Mouse (Mus musculus) limb, embryonic 11.5 days (tissue): Measurements from ENCODE around the gene Casr. TPM values are rescaled to one million over a fixed set of nuclear protein-coding genes. Genes with fewer than 3 reads are reported as not detected.

Experiments
- ATAC-seq: fragments of 200-750 bp; cut with Nextera tagmentation; 2 replicates; pipeline ENCODE4 v1.8.0; 2017; ENCODE audit warnings: low read depth; ENCODE audit not compliant: insufficient number of reproducible peaks, low FRiP score, low TSS enrichment
- DNase-seq: peaks from one replicate; pipeline ENCODE4 v3.0.0-alpha.2; 2015; ENCODE audit warnings: low spot score
- H3K27ac ChIP-seq: fragments of 300-500 bp; sonication (generic); replicated peaks from 2 replicates; pipeline ENCODE4 v1.5.1; 2014; ENCODE audit warnings: low read depth, mild to moderate bottlenecking, low read length
- H3K27me3 ChIP-seq: fragments of 300-500 bp; sonication (generic); 2 replicates; pipeline ENCODE4 v1.6.1; 2014; ENCODE audit warnings: mild to moderate bottlenecking, low read length, mixed read lengths; ENCODE audit not compliant: control insufficient read depth, insufficient read depth
- H3K36me3 ChIP-seq: fragments of 300-500 bp; sonication (generic); 2 replicates; pipeline ENCODE4 v1.6.1; 2014; ENCODE audit warnings: mild to moderate bottlenecking, low read length, moderate library complexity, mixed read lengths; ENCODE audit not compliant: control insufficient read depth, insufficient read depth
- H3K4me1 ChIP-seq: fragments of 300-500 bp; sonication (generic); 2 replicates; pipeline ENCODE4 v1.6.1; 2014; ENCODE audit warnings: low read length, mixed read lengths; ENCODE audit not compliant: control insufficient read depth, insufficient read depth
- H3K4me2 ChIP-seq: fragments of 300-500 bp; sonication (generic); 2 replicates; pipeline ENCODE4 v1.6.1; 2014; ENCODE audit warnings: low read depth, mild to moderate bottlenecking, moderate library complexity; ENCODE audit not compliant: severe bottlenecking
- H3K4me3 ChIP-seq: fragments of 300-500 bp; sonication (generic); 2 replicates; pipeline ENCODE4 v1.5.1; 2014; ENCODE audit warnings: low read depth, low read length
- H3K9ac ChIP-seq: fragments of 300-500 bp; sonication (generic); 2 replicates; pipeline ENCODE4 v1.6.1; 2014; ENCODE audit warnings: mild to moderate bottlenecking, low read length
- H3K9me3 ChIP-seq: fragments of 300-500 bp; sonication (generic); 2 replicates; pipeline ENCODE4 v1.6.1; 2016; ENCODE audit warnings: low read length; ENCODE audit not compliant: control insufficient read depth
- WGBS: fragments of 180-500 bp; shearing (Covaris S2); extraction: QIAGEN DNeasy Blood & Tissue Kit; methylation state at CpG from one replicate; pipeline ENCODE4 v1.1.7; 2014; 5-methylcytosine and 5-hydroxymethylcytosine counted together
- polyA plus RNA-seq: library from polyadenylated mRNA; unstranded; fragments of >200 nt; fragmentation: Nextera tagmentation; extraction: Ambion mirVana; gene quantifications from 2 replicates; pipeline ENCODE4 v1.2.1, GENCODE M21; 2014

The Casr gene
- polyA plus RNA-seq, 1 experiment from 2014 or later: 0.28 TPM

DNA sequence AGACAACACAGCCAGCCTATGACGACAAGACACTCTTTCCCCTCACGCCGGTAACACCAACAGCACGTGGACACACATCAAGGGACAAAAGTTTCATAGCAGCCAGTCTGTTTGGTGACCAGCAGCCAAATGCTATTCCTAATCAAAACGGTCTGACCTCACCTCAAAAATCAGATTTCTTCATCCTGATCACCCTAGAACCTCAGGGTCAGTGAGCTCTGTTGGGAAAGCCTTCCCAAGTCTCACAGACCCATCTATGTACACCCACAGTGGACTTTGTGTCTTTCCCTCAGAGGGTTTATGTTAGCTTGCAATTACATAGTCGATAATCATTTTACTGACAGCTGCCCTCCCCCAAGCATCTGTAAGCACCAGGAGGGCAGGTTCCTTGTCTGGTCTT lies 2.4 kb downstream of the Casr start:
- Histone ChIP-seq H3K4me2 (no peak overlapping the region), H3K27me3 (peaks cover 15% of the 10 kb centered on the region), H3K4me3 (no peak overlapping the region), H3K9ac (no peak overlapping the region), H3K4me1 (0 out of 2 replicates have a peak, but pooled peaks cover 6% of the 10 kb centered on the region), H3K27ac (no peak overlapping the region), H3K36me3 (no peaks in the 10 kb centered on the region), H3K9me3 (no peaks in the 10 kb centered on the region)
- WGBS: 91% methylated on average over 6 of the region's 6 CpGs
- DNase-seq (no peak), ATAC-seq (no peak)

DNA sequence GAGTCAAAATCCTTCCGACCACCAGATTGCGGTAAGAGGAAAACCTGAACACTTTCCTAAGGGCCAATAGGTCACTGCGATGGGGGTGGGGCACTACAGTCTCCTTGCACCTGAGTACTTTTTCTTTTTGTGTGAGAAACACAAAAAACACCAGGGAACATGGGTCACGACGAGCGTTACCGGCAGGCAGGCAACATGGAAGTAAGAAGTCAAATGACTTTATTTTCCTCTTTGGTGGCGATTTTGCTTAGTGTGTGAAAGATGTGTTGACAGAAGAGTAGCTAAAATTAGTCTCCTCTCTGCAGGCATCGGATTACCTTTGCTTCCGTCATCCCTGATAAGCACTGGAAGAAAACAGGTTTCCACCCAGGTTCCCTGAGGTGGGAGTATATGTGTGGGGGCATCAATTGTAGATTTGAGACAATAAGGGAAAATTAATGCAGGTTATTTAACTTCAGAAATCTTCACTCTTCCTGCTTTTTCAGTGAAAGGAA lies 6.2 kb downstream of the Casr start:
- H3K9ac ChIP-seq: no peak overlapping the region
- no peak overlapping the region for H3K27ac ChIP-seq
- DNase-seq: no peak
- no peak overlapping the region for H3K4me3 ChIP-seq
- WGBS: 77% methylated on average over 10 of the region's 10 CpGs
- H3K36me3 ChIP-seq: no peaks in the 10 kb centered on the region
- ATAC-seq: no peak
- H3K4me1 ChIP-seq: no peaks in the 10 kb centered on the region
- H3K4me2 ChIP-seq: no peak overlapping the region
- H3K9me3 ChIP-seq: no peaks in the 10 kb centered on the region
- H3K27me3 ChIP-seq: 0 out of 2 replicates have a peak, but pooled peaks cover 2% of the 10 kb centered on the region

DNA sequence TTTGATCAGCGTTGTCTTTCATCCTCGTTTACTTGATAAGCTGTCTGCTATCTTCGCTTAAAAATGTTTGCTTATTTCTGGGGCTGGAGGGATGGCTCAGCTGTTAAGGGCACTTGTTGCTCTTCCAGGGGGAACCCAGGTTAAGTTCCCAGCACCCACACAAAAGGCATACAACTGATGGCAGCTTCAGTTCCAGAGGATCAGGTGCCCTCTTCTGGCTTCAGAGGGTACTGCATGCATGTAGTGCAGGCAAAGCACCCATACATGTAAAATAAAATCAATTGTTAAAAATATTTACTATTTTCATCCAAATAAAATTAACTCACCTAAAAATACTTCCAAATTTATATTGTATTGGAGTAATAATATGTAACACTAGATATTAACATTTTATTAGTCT lies 8.3 kb downstream of the Casr start:
- Histone ChIP-seq H3K9ac (no peak overlapping the region), H3K9me3 (no peaks in the 10 kb centered on the region), H3K27me3 (no peaks in the 10 kb centered on the region), H3K4me2 (no peak overlapping the region), H3K4me3 (no peak overlapping the region), H3K4me1 (no peaks in the 10 kb centered on the region), H3K27ac (no peak overlapping the region), H3K36me3 (no peaks in the 10 kb centered on the region)
- DNase-seq (no peak), ATAC-seq (no peak)
- 94% methylated on average over 3 of the region's 3 CpGs for WGBS

DNA sequence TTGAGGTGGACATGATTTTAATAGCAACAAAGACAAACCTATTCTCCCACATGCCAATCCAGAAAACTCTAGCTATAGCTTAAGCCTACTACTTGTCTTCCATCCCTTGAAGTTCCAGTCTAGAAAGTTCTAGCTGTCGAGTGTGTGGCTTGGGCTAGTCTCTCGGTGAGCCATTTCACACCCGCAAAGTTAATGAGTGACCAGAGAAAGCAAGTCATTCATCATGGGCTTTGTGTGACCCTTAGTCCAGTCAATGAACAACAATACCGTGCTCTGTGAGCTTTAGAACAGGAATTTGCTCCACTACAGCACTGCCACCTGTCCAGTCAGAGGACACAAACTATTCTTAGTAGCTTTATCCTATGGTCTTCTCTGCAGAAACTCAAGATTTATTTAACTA lies 16.6 kb downstream of the Casr start:
- WGBS: 86% methylated on average over 4 of the region's 4 CpGs
- ATAC-seq (no peak), DNase-seq (no peak)
- H3K27me3 ChIP-seq: no peaks in the 10 kb centered on the region
- no peaks in the 10 kb centered on the region for H3K36me3 ChIP-seq
- H3K27ac ChIP-seq: no peak overlapping the region
- H3K4me3 ChIP-seq: no peak overlapping the region
- no peak overlapping the region for H3K9ac ChIP-seq
- H3K4me2 ChIP-seq: no peak overlapping the region
- H3K9me3 ChIP-seq: no peaks in the 10 kb centered on the region
- no peaks in the 10 kb centered on the region for H3K4me1 ChIP-seq

DNA sequence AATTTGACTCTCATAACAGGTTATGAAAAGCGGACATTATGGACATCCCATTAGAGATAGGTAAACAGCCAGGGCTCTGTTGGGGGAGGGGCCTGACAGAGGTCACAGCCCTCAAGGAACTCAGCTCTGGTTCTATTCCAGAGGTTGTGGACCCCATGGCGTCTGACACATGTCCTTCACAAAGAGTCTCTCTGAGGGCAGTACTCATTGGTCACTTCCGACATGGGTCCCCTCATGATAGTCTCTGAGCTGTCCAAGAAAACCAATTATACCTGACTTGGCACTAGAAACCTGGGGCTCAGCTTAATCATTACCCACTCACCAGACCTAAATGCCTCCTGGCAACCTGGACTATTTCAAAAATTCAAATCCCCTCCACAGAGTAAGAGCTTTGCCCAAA lies 18.9 kb downstream of the Casr start:
- H3K4me1 ChIP-seq: no peaks in the 10 kb centered on the region
- ATAC-seq: no peak
- 82% methylated on average over 3 of the region's 3 CpGs for WGBS

DNA sequence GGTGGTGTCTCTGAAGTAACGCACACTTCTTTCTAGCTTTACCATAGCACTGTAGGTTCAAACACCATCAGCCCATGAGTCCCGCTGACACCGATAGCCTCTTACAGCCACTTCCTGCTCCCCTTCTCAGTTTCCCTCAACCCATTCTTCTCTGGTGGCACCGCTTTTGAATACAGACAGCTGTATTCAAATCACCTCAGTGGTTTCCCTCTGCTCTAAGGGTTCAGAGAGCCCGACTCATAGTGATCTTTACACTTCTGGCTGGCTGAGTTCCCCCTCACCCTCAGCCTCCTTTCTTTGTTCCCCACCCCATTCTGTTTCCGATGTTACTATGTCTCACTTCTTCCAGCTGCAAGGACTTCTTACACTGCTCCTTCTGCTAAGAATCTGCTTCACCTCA lies 21.1 kb downstream of the Casr start:
- Histone ChIP-seq H3K36me3 (no peaks in the 10 kb centered on the region), H3K27me3 (no peaks in the 10 kb centered on the region), H3K4me2 (no peak overlapping the region), H3K27ac (no peak overlapping the region), H3K4me1 (no peaks in the 10 kb centered on the region), H3K4me3 (no peak overlapping the region), H3K9me3 (no peaks in the 10 kb centered on the region), H3K9ac (no peak overlapping the region)
- DNase-seq (no peak), ATAC-seq (no peak)
- 80% methylated on average over 6 of the region's 6 CpGs for WGBS

More for the DNA sequence above, 18.9 kb downstream of the Casr start:
- no peak overlapping the region for H3K4me2 ChIP-seq
- no peak overlapping the region for H3K9ac ChIP-seq
- no peak overlapping the region for H3K4me3 ChIP-seq
- no peak overlapping the region for H3K27ac ChIP-seq
- H3K9me3 ChIP-seq: no peaks in the 10 kb centered on the region
- H3K36me3 ChIP-seq: no peaks in the 10 kb centered on the region
- H3K27me3 ChIP-seq: no peaks in the 10 kb centered on the region
- no peak for DNase-seq

DNA sequence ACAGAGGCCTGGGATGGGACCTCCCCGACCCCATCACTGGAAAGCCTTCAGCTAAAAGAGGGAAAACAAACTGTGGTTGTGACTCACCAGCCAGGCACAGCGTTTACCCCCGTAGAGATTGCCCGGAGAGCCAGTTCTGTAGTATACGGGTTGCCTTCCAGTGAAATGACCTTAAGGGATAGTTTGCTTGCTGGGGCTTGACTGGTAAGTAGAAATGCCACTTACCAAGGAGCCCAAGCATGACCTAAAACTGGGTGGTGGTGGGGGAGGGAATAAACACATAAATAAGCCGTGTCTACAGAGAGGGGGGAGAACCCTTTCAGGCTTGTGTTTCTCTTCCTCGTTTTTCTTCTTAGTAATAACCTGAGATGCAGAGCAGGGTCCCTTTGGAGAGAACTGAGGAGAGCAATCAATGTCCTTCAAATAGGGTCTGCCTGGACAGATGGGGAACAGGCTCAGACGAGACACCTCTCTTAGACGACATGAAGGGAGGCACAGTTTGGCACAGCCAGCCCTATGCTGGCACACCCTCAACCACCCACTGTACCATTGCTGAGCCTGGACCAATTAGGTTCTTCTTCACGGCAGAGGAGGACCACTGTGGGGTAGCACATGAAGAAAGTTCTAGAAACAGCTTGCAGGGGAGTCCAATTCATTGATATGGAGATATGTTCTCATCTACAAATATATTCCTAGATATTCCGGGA lies 28.8 kb downstream of the Casr start:
- Histone ChIP-seq H3K4me3 (no peak overlapping the region), H3K27ac (no peak overlapping the region), H3K9ac (no peak overlapping the region), H3K4me2 (no peak overlapping the region), H3K27me3 (no peaks in the 10 kb centered on the region), H3K9me3 (no peaks in the 10 kb centered on the region), H3K4me1 (no peaks in the 10 kb centered on the region), H3K36me3 (no peaks in the 10 kb centered on the region)
- DNase-seq (no peak), ATAC-seq (no peak)
- 64% methylated on average over 11 of the region's 11 CpGs for WGBS

DNA sequence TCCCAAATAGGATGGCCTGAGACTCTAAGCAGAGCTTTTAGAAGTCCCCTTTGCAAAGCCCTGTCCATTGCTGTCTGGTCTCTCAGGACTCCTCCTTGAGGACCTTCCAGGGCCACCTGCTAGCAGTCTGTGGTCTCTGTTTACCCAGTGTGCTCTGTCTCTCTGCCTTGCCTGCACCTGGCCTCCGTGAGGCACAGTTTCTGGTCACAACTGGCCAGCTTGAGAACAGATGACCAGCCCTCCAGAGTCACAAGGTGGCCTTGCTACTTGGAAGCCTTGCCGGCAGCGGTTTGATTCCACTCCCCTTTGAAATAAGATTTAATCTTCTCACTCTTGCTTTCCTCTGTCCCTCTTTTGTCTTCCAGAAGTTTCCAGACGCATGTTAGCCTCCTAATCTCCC lies 29.9 kb downstream of the Casr start:
- no peaks in the 10 kb centered on the region for H3K9me3 ChIP-seq
- no peak for DNase-seq
- no peak overlapping the region for H3K27ac ChIP-seq
- WGBS: 57% methylated on average over 4 of the region's 4 CpGs
- no peak overlapping the region for H3K9ac ChIP-seq
- no peaks in the 10 kb centered on the region for H3K27me3 ChIP-seq
- no peak for ATAC-seq
- no peaks in the 10 kb centered on the region for H3K4me1 ChIP-seq
- H3K36me3 ChIP-seq: no peaks in the 10 kb centered on the region
- no peak overlapping the region for H3K4me3 ChIP-seq
- no peak overlapping the region for H3K4me2 ChIP-seq

DNA sequence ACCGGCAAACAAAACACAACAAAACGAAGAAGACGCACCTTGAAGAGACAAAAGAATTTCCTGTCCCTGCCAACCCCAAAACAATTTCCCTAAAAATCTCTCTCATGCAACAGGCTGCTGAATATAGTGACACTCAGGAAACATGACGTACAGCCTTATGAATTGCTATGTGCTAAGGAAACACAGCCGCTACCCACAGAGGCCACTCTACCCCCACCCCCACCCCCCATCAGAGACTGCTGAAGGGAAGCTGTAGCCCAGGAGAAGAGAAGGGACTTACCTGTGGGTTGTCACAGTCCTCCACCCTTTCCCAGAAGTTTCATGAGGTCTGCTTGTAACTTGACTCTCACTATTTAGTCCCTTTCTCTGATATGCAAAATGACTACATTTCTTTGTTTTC lies 30.3 kb downstream of the Casr start:
- H3K4me1 ChIP-seq: no peaks in the 10 kb centered on the region
- no peak overlapping the region for H3K4me2 ChIP-seq
- H3K9ac ChIP-seq: no peak overlapping the region
- H3K9me3 ChIP-seq: no peaks in the 10 kb centered on the region
- no peak overlapping the region for H3K27ac ChIP-seq
- 75% methylated on average over 5 of the region's 5 CpGs for WGBS
- H3K36me3 ChIP-seq: no peaks in the 10 kb centered on the region
- no peak for DNase-seq
- no peak overlapping the region for H3K4me3 ChIP-seq
- ATAC-seq: no peak
- no peaks in the 10 kb centered on the region for H3K27me3 ChIP-seq
